Mouse (Mus musculus) heart, embryonic 15.5 days (tissue): ENCODE measurements around the gene Ggt6. TPM values are rescaled to one million over a fixed set of nuclear protein-coding genes. Genes with fewer than 3 reads are reported as not detected.

ENCODE experiments used
- ATAC-seq: fragments of 200-750 bp; cut with Nextera tagmentation; replicated peaks from 2 replicates; pipeline ENCODE4 v1.8.0; 2017; ENCODE audit warnings: low read depth, moderate TSS enrichment; ENCODE audit not compliant: insufficient number of reproducible peaks, insufficient read depth, low FRiP score
- H3K27ac ChIP-seq: fragments of 300-500 bp; sonication (generic); 2 replicates; pipeline ENCODE4 v1.5.1; 2015; ENCODE audit warnings: mild to moderate bottlenecking, inconsistent platforms
- H3K27me3 ChIP-seq: fragments of 300-500 bp; sonication (generic); 2 replicates; pipeline ENCODE4 v1.6.1; 2015; ENCODE audit warnings: inconsistent platforms
- H3K36me3 ChIP-seq: fragments of 300-500 bp; sonication (generic); 2 replicates; pipeline ENCODE4 v1.6.1; 2015; ENCODE audit warnings: mild to moderate bottlenecking, inconsistent platforms
- H3K4me1 ChIP-seq: fragments of 300-500 bp; sonication (generic); replicated peaks from 2 replicates; pipeline ENCODE4 v1.6.1; 2015; ENCODE audit warnings: inconsistent platforms
- H3K4me2 ChIP-seq: fragments of 300-500 bp; sonication (generic); 2 replicates; pipeline ENCODE4 v1.6.1; 2015; ENCODE audit warnings: inconsistent platforms, mild to moderate bottlenecking, moderate library complexity
- H3K4me3 ChIP-seq: fragments of 300-500 bp; sonication (generic); 2 replicates; pipeline ENCODE4 v1.5.1; 2015; ENCODE audit warnings: mild to moderate bottlenecking, inconsistent platforms
- H3K9ac ChIP-seq: fragments of 300-500 bp; sonication (generic); 2 replicates; pipeline ENCODE4 v1.6.1; 2015; ENCODE audit warnings: mild to moderate bottlenecking, inconsistent platforms
- H3K9me3 ChIP-seq: fragments of 300-500 bp; sonication (generic); replicated peaks from 2 replicates; pipeline ENCODE4 v1.6.1; 2016; ENCODE audit warnings: inconsistent platforms
- WGBS: fragments of 180-500 bp; shearing (Covaris S2); methylation state at CpG from one replicate; pipeline ENCODE4 v1.1.7; 2015; ENCODE audit warnings: mixed read lengths; 5-methylcytosine and 5-hydroxymethylcytosine counted together
- polyA plus RNA-seq: library from polyadenylated mRNA; unstranded; fragments of >200 nt; fragmentation: Nextera tagmentation; extraction: Ambion mirVana; gene quantifications from 2 replicates; pipeline ENCODE4 v1.2.1, GENCODE M21; 2015

The Ggt6 gene
- polyA plus RNA-seq, 1 experiment from 2014 or later, result not detected

GRCm38 (mm10) chr11:72401068-72401467 is 34.3 kb upstream of the Ggt6 start:
- no peak overlapping the region for H3K4me3 ChIP-seq
- H3K36me3 ChIP-seq, result peaks cover 43% of the 10 kb centered on the region
- no peak for ATAC-seq
- WGBS, result 85% methylated on average over 12 of the region's 12 CpGs
- no peak overlapping the region for H3K27ac ChIP-seq
- no peak overlapping the region for H3K4me2 ChIP-seq
- no peak overlapping the region for H3K9ac ChIP-seq
- no peaks in the 10 kb centered on the region for H3K9me3 ChIP-seq
- H3K4me1 ChIP-seq, result peaks cover 76% of the 10 kb centered on the region
- H3K27me3 ChIP-seq, result no peaks in the 10 kb centered on the region

GRCm38 (mm10) chr11:72402017-72402416 is 33.3 kb upstream of the Ggt6 start:
- 43% methylated on average over 5 of the region's 5 CpGs for WGBS
- no peak for ATAC-seq
- no peak overlapping the region for H3K9ac ChIP-seq
- H3K27me3 ChIP-seq, result no peaks in the 10 kb centered on the region
- H3K4me3 ChIP-seq, result no peak overlapping the region
- peak overlapping the region; percentile 43 for H3K27ac ChIP-seq
- H3K4me2 ChIP-seq, result no peak overlapping the region
- H3K36me3 ChIP-seq, result peaks cover 43% of the 10 kb centered on the region
- H3K9me3 ChIP-seq, result no peaks in the 10 kb centered on the region
- peaks cover 76% of the 10 kb centered on the region for H3K4me1 ChIP-seq

- Histone ChIP-seq H3K4me1 (peaks cover 74% of the 10 kb centered on the region), H3K4me3 (no peak overlapping the region)
These were observed 32.4 kb upstream of the Ggt6 start for GRCm38 (mm10) chr11:72402969-72403368.

GRCm38 (mm10) chr11:72405532-72405931 is 29.8 kb upstream of the Ggt6 start:
- Histone ChIP-seq H3K4me3 (0 out of 2 replicates have a peak overlapping the region, but pooled peaks have one; percentile 70), H3K27me3 (no peaks in the 10 kb centered on the region), H3K36me3 (peaks cover 25% of the 10 kb centered on the region), H3K9ac (peak overlapping the region; percentile 10; the same call in 1 of the 2 replicates), H3K4me1 (peaks cover 80% of the 10 kb centered on the region), H3K27ac (peak overlapping the region; percentile 95), H3K4me2 (peak overlapping the region; percentile 77), H3K9me3 (no peaks in the 10 kb centered on the region)
- ATAC-seq, result no peak
- WGBS, result 31% methylated on average over 4 of the region's 4 CpGs

More at GRCm38 (mm10) chr11:72402969-72403368, 32.4 kb upstream of the Ggt6 start:
- 87% methylated on average over 12 of the region's 12 CpGs for WGBS
- H3K27me3 ChIP-seq, result no peaks in the 10 kb centered on the region
- no peak overlapping the region for H3K4me2 ChIP-seq
- no peaks in the 10 kb centered on the region for H3K9me3 ChIP-seq
- peaks cover 43% of the 10 kb centered on the region for H3K36me3 ChIP-seq
- H3K9ac ChIP-seq, result no peak overlapping the region
- no peak for ATAC-seq
- no peak overlapping the region for H3K27ac ChIP-seq

GRCm38 (mm10) chr11:72406079-72406675 is 29.1 kb upstream of the Ggt6 start:
- no peak for ATAC-seq
- peak overlapping the region; percentile 70 for H3K4me3 ChIP-seq
- H3K4me1 ChIP-seq, result peaks cover 78% of the 10 kb centered on the region
- peak overlapping the region; percentile 37; the same call in 1 of the 2 replicates for H3K9ac ChIP-seq
- no peaks in the 10 kb centered on the region for H3K9me3 ChIP-seq
- H3K4me2 ChIP-seq, result peak overlapping the region; percentile 77
- H3K27ac ChIP-seq, result peak overlapping the region; percentile 95
- no peaks in the 10 kb centered on the region for H3K27me3 ChIP-seq
- peaks cover 19% of the 10 kb centered on the region for H3K36me3 ChIP-seq
- WGBS, result 33% methylated on average over 8 of the region's 8 CpGs

GRCm38 (mm10) chr11:72407081-72407480 is 28.2 kb upstream of the Ggt6 start:
- ATAC-seq, result no peak
- Histone ChIP-seq H3K27me3 (no peaks in the 10 kb centered on the region), H3K27ac (peak overlapping the region; percentile 95), H3K4me2 (peak overlapping the region; percentile 77), H3K4me1 (peaks cover 73% of the 10 kb centered on the region), H3K36me3 (peaks cover 15% of the 10 kb centered on the region), H3K9me3 (no peaks in the 10 kb centered on the region), H3K9ac (peak overlapping the region; percentile 37; the same call in 1 of the 2 replicates), H3K4me3 (peak overlapping the region; percentile 70)
- 21% methylated on average over 3 of the region's 3 CpGs for WGBS

GRCm38 (mm10) chr11:72407574-72407973 is 27.8 kb upstream of the Ggt6 start:
- H3K9me3 ChIP-seq, result no peaks in the 10 kb centered on the region
- ATAC-seq, result peak; percentile 82
- peak overlapping the region; percentile 70 for H3K4me3 ChIP-seq
- peak overlapping the region; percentile 77 for H3K4me2 ChIP-seq
- no peaks in the 10 kb centered on the region for H3K27me3 ChIP-seq
- H3K36me3 ChIP-seq, result peaks cover 14% of the 10 kb centered on the region
- H3K4me1 ChIP-seq, result peaks cover 73% of the 10 kb centered on the region
- 0 out of 2 replicates have a peak overlapping the region, but pooled peaks have one; percentile 85 for H3K9ac ChIP-seq
- peak overlapping the region; percentile 95 for H3K27ac ChIP-seq
- WGBS, result 8% methylated on average over 7 of the region's 7 CpGs

- peak overlapping the region; percentile 95 for H3K27ac ChIP-seq
- peaks cover 76% of the 10 kb centered on the region for H3K4me1 ChIP-seq
- peak overlapping the region; percentile 85 for H3K9ac ChIP-seq
- peak overlapping the region; percentile 77 for H3K4me2 ChIP-seq
- no peak for ATAC-seq
- H3K4me3 ChIP-seq, result peak overlapping the region; percentile 70
- no peaks in the 10 kb centered on the region for H3K9me3 ChIP-seq
- 27% methylated on average over 9 of the region's 9 CpGs for WGBS
- no peaks in the 10 kb centered on the region for H3K27me3 ChIP-seq
- peaks cover 4% of the 10 kb centered on the region for H3K36me3 ChIP-seq
These were observed 26.7 kb upstream of the Ggt6 start for GRCm38 (mm10) chr11:72408451-72409170.

- H3K4me1 ChIP-seq, result peaks cover 81% of the 10 kb centered on the region
- H3K27me3 ChIP-seq, result no peaks in the 10 kb centered on the region
- H3K9ac ChIP-seq, result peak overlapping the region; percentile 85
- 34% methylated on average over 12 of the region's 12 CpGs for WGBS
- ATAC-seq, result no peak
- H3K4me3 ChIP-seq, result peak overlapping the region; percentile 70
- no peaks in the 10 kb centered on the region for H3K36me3 ChIP-seq
- H3K27ac ChIP-seq, result peak overlapping the region; percentile 95
- no peaks in the 10 kb centered on the region for H3K9me3 ChIP-seq
- H3K4me2 ChIP-seq, result peak overlapping the region; percentile 77
These were observed 25.5 kb upstream of the Ggt6 start for GRCm38 (mm10) chr11:72409649-72410385.

- peak overlapping the region; percentile 85 for H3K9ac ChIP-seq
- H3K4me2 ChIP-seq, result peak overlapping the region; percentile 77
- H3K27ac ChIP-seq, result peak overlapping the region; percentile 95
- H3K4me3 ChIP-seq, result peak overlapping the region; percentile 70
- 1% methylated on average over 25 of the region's 25 CpGs for WGBS
- H3K36me3 ChIP-seq, result no peaks in the 10 kb centered on the region
- no peaks in the 10 kb centered on the region for H3K27me3 ChIP-seq
- ATAC-seq, result no peak
- H3K9me3 ChIP-seq, result no peaks in the 10 kb centered on the region
- H3K4me1 ChIP-seq, result peaks cover 82% of the 10 kb centered on the region
These were observed 24.7 kb upstream of the Ggt6 start for GRCm38 (mm10) chr11:72410521-72411092.
